Mouse (Mus musculus) MEL (cell line): ENCODE measurements around the gene A930002H24Rik. TPM values are rescaled to one million over a fixed set of nuclear protein-coding genes. Genes with fewer than 3 reads are reported as not detected.
"Not testable (repeated sequence)": the region's sequence is repeated elsewhere in the genome, so short reads cannot be mapped to it uniquely, and the experiment has no call there.

Experiments
- DNase-seq: peaks from one replicate; pipeline ENCODE4 v3.0.0; 2011; ENCODE audit warnings: low read depth, low spot score
- H3K27ac ChIP-seq: 2 replicates; pipeline ENCODE4 v1.5.1; 2012; ENCODE audit warnings: low read depth, mild to moderate bottlenecking, control low read depth, low read length, moderate library complexity; ENCODE audit not compliant: control insufficient read depth
- H3K27me3 ChIP-seq, 2 experiments: fragments of 150-350 bp in 1 of 2; sonication (generic) in 1 of 2; 2 replicates each; pipeline ENCODE4 v1.6.1; 2012; ENCODE audit warnings: low read length in 2 of 2, mild to moderate bottlenecking in 2 of 2, improper control_type of control experiment in 1 of 2, moderate library complexity in 1 of 2; ENCODE audit not compliant: insufficient read depth in 2 of 2, control insufficient read depth in 1 of 2
- H3K36me3 ChIP-seq, 2 experiments: 2 replicates each; pipeline ENCODE4 v1.6.1; 2012 to 2014; ENCODE audit warnings: low read length in 2 of 2, improper control_type of control experiment in 1 of 2, inconsistent platforms in 1 of 2, mild to moderate bottlenecking in 1 of 2; ENCODE audit not compliant: insufficient read depth in 2 of 2, control insufficient read depth in 1 of 2
- H3K4me1 ChIP-seq, 2 experiments: fragments of 150-350 bp in 1 of 2; sonication (generic) in 1 of 2; 2 replicates each; pipeline ENCODE4 v1.6.1; 2012; ENCODE audit warnings: low read length in 2 of 2, improper control_type of control experiment in 1 of 2, mild to moderate bottlenecking in 1 of 2; ENCODE audit not compliant: insufficient read depth in 2 of 2, control insufficient read depth in 1 of 2
- H3K4me3 ChIP-seq, 2 experiments: fragments of 150-350 bp in 1 of 2; sonication (generic) in 1 of 2; 2 replicates each; pipeline ENCODE4 v1.5.1; 2012; ENCODE audit warnings: low read depth in 2 of 2, low read length in 2 of 2, mild to moderate bottlenecking in 2 of 2, moderate library complexity in 2 of 2, control low read depth in 1 of 2, improper control_type of control experiment in 1 of 2; ENCODE audit not compliant: control insufficient read depth in 1 of 2, insufficient read depth in 1 of 2
- H3K79me2 ChIP-seq: 2 replicates; pipeline ENCODE4 v1.6.1; 2012; ENCODE audit warnings: mild to moderate bottlenecking, low read length, moderate library complexity; ENCODE audit not compliant: control insufficient read depth, poor library complexity, insufficient read depth
- H3K9ac ChIP-seq: 2 replicates; pipeline ENCODE4 v1.6.1; 2012; ENCODE audit warnings: low read depth, mild to moderate bottlenecking, control low read depth, low read length, moderate library complexity; ENCODE audit not compliant: control insufficient read depth, poor library complexity, severe bottlenecking
- H3K9me3 ChIP-seq: fragments of 150-350 bp; sonication (generic); replicated peaks from 2 replicates; pipeline ENCODE4 v1.6.1; 2012; ENCODE audit warnings: mild to moderate bottlenecking, low read length, improper control_type of control experiment, moderate library complexity; ENCODE audit not compliant: insufficient read depth
- BHLHE40 ChIP-seq: IDR thresholded peaks from 2 replicates; pipeline ENCODE4 v1.6.1; 2012; ENCODE audit warnings: low read depth, mild to moderate bottlenecking, inconsistent platforms, low read length, improper control_type of control experiment, borderline replicate concordance
- CHD2 ChIP-seq: IDR thresholded peaks from 2 replicates; pipeline ENCODE4 v1.6.1; 2011; ENCODE audit warnings: low read length, improper control_type of control experiment
- E2F4 ChIP-seq: IDR thresholded peaks from 2 replicates; pipeline ENCODE4 v1.6.1; 2011; ENCODE audit warnings: low read depth, low read length, improper control_type of control experiment, borderline replicate concordance
- EP300 ChIP-seq, 2 experiments: IDR thresholded peaks; 2 replicates each; pipeline ENCODE4 v1.6.1; 2011; ENCODE audit warnings: improper control_type of control experiment in 2 of 2, low read length in 2 of 2, low read depth in 1 of 2, mild to moderate bottlenecking in 1 of 2
- ETS1 ChIP-seq: IDR thresholded peaks from 2 replicates; pipeline ENCODE4 v1.6.1; 2012; ENCODE audit warnings: low read depth, mild to moderate bottlenecking, inconsistent platforms, low read length, improper control_type of control experiment, moderate library complexity
- GABPA ChIP-seq: IDR thresholded peaks from 2 replicates; pipeline ENCODE4 v1.6.1; 2012; ENCODE audit warnings: low read depth, mild to moderate bottlenecking, inconsistent platforms, low read length, improper control_type of control experiment, moderate library complexity
- GATA1 ChIP-seq: IDR thresholded peaks from 2 replicates; pipeline ENCODE4 v1.6.1; 2011; ENCODE audit warnings: low read depth, low read length, improper control_type of control experiment
- HCFC1 ChIP-seq: IDR thresholded peaks from 2 replicates; pipeline ENCODE4 v1.6.1; 2012; ENCODE audit warnings: low read depth, mild to moderate bottlenecking, inconsistent platforms, low read length, improper control_type of control experiment, moderate library complexity
- KAT2A ChIP-seq: conservative IDR thresholded peaks from 2 replicates; pipeline ENCODE4 v1.6.1; 2012; ENCODE audit warnings: low read depth, low read length, improper control_type of control experiment, inconsistent platforms
- MAFK ChIP-seq: IDR thresholded peaks from 2 replicates; pipeline ENCODE4 v1.6.1; 2011; ENCODE audit warnings: low read depth, mild to moderate bottlenecking, low read length, improper control_type of control experiment, borderline replicate concordance
- MAX ChIP-seq: IDR thresholded peaks from 2 replicates; pipeline ENCODE4 v1.6.1; 2011; ENCODE audit warnings: low read length, improper control_type of control experiment
- MAZ ChIP-seq: IDR thresholded peaks from 2 replicates; pipeline ENCODE4 v1.6.1; 2012; ENCODE audit warnings: low read depth, mild to moderate bottlenecking, inconsistent platforms, low read length, improper control_type of control experiment
- MYB ChIP-seq: IDR thresholded peaks from 2 replicates; pipeline ENCODE4 v1.6.1; 2011; ENCODE audit warnings: mild to moderate bottlenecking, low read depth, low read length, improper control_type of control experiment
- MYC ChIP-seq: IDR thresholded peaks from 2 replicates; pipeline ENCODE4 v1.6.1; 2011; ENCODE audit warnings: low read depth, mild to moderate bottlenecking, low read length, improper control_type of control experiment, moderate library complexity
- NRF1 ChIP-seq: IDR thresholded peaks from 2 replicates; pipeline ENCODE4 v1.6.1; 2014; ENCODE audit warnings: low read depth, mild to moderate bottlenecking, inconsistent platforms, low read length, improper control_type of control experiment, moderate library complexity; ENCODE audit not compliant: poor library complexity, insufficient read depth, severe bottlenecking
- POLR2AphosphoS2 ChIP-seq: IDR thresholded peaks from 2 replicates; pipeline ENCODE4 v1.6.1; 2011; ENCODE audit warnings: low read length, improper control_type of control experiment
- RCOR1 ChIP-seq: IDR thresholded peaks from 2 replicates; pipeline ENCODE4 v1.6.1; 2012; ENCODE audit warnings: low read depth, mild to moderate bottlenecking, inconsistent platforms, low read length, improper control_type of control experiment
- SIN3A ChIP-seq: IDR thresholded peaks from 2 replicates; pipeline ENCODE4 v1.6.1; 2012; ENCODE audit warnings: low read length, improper control_type of control experiment, inconsistent platforms
- SMC3 ChIP-seq: IDR thresholded peaks from 2 replicates; pipeline ENCODE4 v1.6.1; 2011; ENCODE audit warnings: low read depth, low read length, improper control_type of control experiment
- TCF12 ChIP-seq: IDR thresholded peaks from 2 replicates; pipeline ENCODE4 v1.6.1; 2014; ENCODE audit warnings: low read depth, mild to moderate bottlenecking, inconsistent platforms, low read length, improper control_type of control experiment, moderate library complexity
- UBTF ChIP-seq: IDR thresholded peaks from 2 replicates; pipeline ENCODE4 v1.6.1; 2012; ENCODE audit warnings: low read depth, mild to moderate bottlenecking, inconsistent platforms, low read length, improper control_type of control experiment, moderate library complexity, borderline replicate concordance; ENCODE audit not compliant: insufficient read depth
- USF1 ChIP-seq: IDR thresholded peaks from 2 replicates; pipeline ENCODE4 v1.6.1; 2014; ENCODE audit warnings: low read depth, mild to moderate bottlenecking, inconsistent platforms, low read length, improper control_type of control experiment, moderate library complexity
- ZKSCAN1 ChIP-seq: IDR thresholded peaks from 2 replicates; pipeline ENCODE4 v1.6.1; 2012; ENCODE audit warnings: low read depth, mild to moderate bottlenecking, inconsistent platforms, low read length, improper control_type of control experiment, moderate library complexity
- ZNF384 ChIP-seq: IDR thresholded peaks from 2 replicates; pipeline ENCODE4 v1.6.1; 2012; ENCODE audit warnings: low read depth, mild to moderate bottlenecking, inconsistent platforms, low read length, improper control_type of control experiment
- polyA plus RNA-seq, 2 experiments: library from polyadenylated mRNA; stranded (reverse) in 1 of 2; unstranded in 1 of 2; fragments of >175 nt in 1 of 2; fragments of >200 nt in 1 of 2; gene quantifications; 2 replicates each; pipeline versions ENCODE4 v1.2.1 to v1.2.4; 2012; ENCODE audit warnings: low replicate concordance in 2 of 2, low read depth in 1 of 2; ENCODE audit not compliant: insufficient read length in 2 of 2, insufficient read depth in 1 of 2, missing spikeins in 1 of 2
- total RNA-seq: library from RNA; depleted of rRNA; stranded (reverse); fragments of 300-350 nt; gene quantifications from 2 replicates; pipeline ENCODE4 v1.2.3, GENCODE M21; 2012

Gene A930002H24Rik
- total and polyA plus RNA-seq, 3 experiments: 0.70 to 1.1 TPM; not detected in 1

DNA sequence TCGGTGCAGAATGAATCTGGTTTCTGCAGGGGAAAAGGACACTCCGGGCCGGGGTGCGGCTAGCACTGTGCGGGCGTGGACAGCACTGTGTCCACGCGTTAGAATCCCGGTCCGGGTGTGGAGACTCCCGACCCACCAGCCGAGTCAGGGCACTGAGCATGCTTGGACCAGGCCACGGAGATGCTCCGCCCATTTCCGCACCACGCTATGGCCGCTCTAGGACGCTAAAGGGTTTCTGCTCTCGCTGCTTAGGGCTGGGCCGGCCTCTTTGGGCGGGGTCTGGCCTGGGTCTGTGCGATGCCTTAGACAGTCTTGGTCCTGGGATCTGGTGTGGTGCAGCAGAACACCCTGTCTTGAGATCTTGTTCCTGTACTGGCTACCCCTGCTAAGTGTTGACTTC, 14.0 kb downstream of the A930002H24Rik start (continued):
- TF ChIP-seq ZNF384: no peak; the same call in 1 of the 2 replicates
- TF ChIP-seq, all 39 proteins: peak for 14

DNA sequence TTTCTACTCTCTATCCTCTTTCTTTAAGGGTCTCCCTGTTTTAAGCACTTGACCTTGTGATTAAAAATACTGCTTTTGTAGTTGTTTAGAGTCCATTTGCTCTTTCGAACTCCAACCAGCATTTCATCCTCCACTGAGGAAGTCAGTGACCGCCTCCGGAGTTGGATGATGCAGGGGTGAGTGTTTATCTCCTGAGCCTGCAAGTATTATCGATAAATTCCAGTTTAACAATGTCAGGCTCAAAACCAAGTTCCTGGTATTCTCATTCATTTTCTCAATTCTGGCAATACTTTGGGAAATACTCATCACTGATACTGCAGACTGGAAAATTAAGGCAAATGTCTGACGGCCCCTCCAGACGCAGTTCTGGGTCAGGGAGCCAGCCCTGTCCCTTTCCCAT, 14.4 kb downstream of the A930002H24Rik start:
- H3K9ac ChIP-seq: peak overlapping the region; percentile 98
- peaks cover 0 to 10% of the 10 kb centered on the region in 2 experiments; a peak in 3 of 4 replicates for H3K4me1 ChIP-seq
- H3K9me3 ChIP-seq: no peaks in the 10 kb centered on the region
- H3K36me3 ChIP-seq: peaks cover 0 to 8% of the 10 kb centered on the region in 2 experiments; a peak in 2 of 4 replicates
- H3K27ac ChIP-seq: peak overlapping the region; percentile 79
- H3K79me2 ChIP-seq: peaks cover 2% of the 10 kb centered on the region; the same call in 1 of the 2 replicates
- H3K4me3 ChIP-seq: peak overlapping the region; percentile 90 to 99
- H3K27me3 ChIP-seq: no peaks in the 10 kb centered on the region
- TF ChIP-seq EP300 (IDR thresholded peaks at IDR 0.05; ENCODE audit: low read depth in 1 of 2, low read length in 2 of 2): peak; percentile 25; a peak in 2 of 4 replicates
- TF ChIP-seq GATA1: peak; percentile 62
- peak; percentile 5; the same call in 1 of the 2 replicates for TF ChIP-seq RCOR1
- no peak for TF ChIP-seq SIN3A
- no peak for TF ChIP-seq SMC3
- TF ChIP-seq, all 39 proteins: peak for 3
- no peak for DNase-seq

DNA sequence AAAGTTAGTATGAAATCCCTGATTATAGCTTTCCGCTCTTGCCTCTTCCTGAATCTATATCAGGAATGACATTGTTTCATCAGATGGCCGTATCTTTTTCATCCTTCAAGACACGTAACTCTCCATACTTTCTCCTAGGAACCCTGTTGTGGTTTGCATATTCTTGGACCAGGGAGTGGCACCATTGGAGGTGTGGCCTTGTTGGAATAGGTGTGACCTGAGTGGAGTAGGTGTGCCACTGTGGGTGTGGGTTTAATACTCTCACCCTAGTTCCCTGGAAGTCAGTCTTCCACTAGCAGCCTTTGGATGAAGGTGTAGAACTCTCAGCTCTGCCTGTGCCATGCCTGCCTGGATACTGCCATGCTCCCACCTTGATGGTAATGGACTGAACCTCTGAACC, 17.8 kb downstream of the A930002H24Rik start:
- not testable (repeated sequence) for H3K27me3 ChIP-seq, H3K9ac ChIP-seq, H3K36me3 ChIP-seq, DNase-seq, H3K27ac ChIP-seq, H3K4me3 ChIP-seq, H3K79me2 ChIP-seq, H3K9me3 ChIP-seq
- H3K4me1 ChIP-seq: peaks cover 0 to 10% of the 10 kb centered on the region in 2 experiments; a peak in 3 of 4 replicates

DNA sequence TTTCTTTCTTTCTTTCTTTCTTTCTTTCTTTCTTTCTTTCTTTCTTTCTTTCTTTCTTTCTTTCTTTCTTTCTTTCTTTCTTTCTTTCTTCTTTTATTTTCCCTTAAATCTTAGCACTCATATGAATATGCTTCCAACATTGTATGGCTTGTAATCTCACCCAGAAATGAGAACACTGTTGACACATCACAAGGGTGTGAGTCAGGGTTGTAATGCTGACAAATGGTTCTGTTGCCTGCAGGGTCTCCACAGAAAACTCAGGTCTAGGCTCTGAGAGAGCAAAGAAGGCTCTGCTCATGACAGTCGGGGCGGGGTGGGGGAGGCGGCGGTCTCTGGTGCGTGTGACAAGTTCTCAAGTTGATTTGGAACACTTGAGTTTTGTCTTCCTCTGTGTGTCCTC, 18.7 kb downstream of the A930002H24Rik start:
- no peaks in the 10 kb centered on the region for H3K9me3 ChIP-seq
- no peak for TF ChIP-seq MYC
- TF ChIP-seq UBTF: no peak
- TF ChIP-seq KAT2A: no peak
- no peak for TF ChIP-seq MAFK
- TF ChIP-seq GABPA: no peak
- TF ChIP-seq SMC3: no peak
- TF ChIP-seq HCFC1: no peak
- TF ChIP-seq CHD2: no peak
- TF ChIP-seq MYB: no peak
- no peak for TF ChIP-seq BHLHE40
- TF ChIP-seq ZKSCAN1: no peak
- no peak for TF ChIP-seq POLR2AphosphoS2
- TF ChIP-seq ETS1: no peak
- TF ChIP-seq TCF12: no peak
- TF ChIP-seq NRF1: no peak
- TF ChIP-seq MAZ: no peak
- no peak for TF ChIP-seq MAX
- no peak for TF ChIP-seq USF1
- TF ChIP-seq E2F4: no peak
- TF ChIP-seq, all 39 proteins: peak for 0
- Histone ChIP-seq H3K4me1 (peaks cover 0 to 4% of the 10 kb centered on the region in 2 experiments; a peak in 3 of 4 replicates), H3K36me3 (peaks cover 0 to 4% of the 10 kb centered on the region in 2 experiments; a peak in 2 of 4 replicates), H3K4me3 (no peak overlapping the region), H3K27ac (no peak overlapping the region), H3K27me3 (no peaks in the 10 kb centered on the region), H3K9ac (no peak overlapping the region), H3K79me2 (peaks cover 2% of the 10 kb centered on the region; the same call in 1 of the 2 replicates)
- no peak for DNase-seq
